Mouse (Mus musculus) leukemia stem cell, adult 10-12 weeks (primary cell): ENCODE measurements around the gene Arih2. TPM values are rescaled to one million over a fixed set of nuclear protein-coding genes. Genes with fewer than 3 reads are reported as not detected.

Experiments
- polyA plus RNA-seq: library from polyadenylated mRNA; stranded (reverse); fragments of >175 nt; gene quantifications from 2 replicates; pipeline ENCODE4 v1.2.3, GENCODE M21; 2012; ENCODE audit warnings: low replicate concordance

Arih2 gene
- 99.5 and 180 TPM in 2 replicates for polyA plus RNA-seq

GRCm38 (mm10) chr9:108648611-108649560 lies at the start of gene Arih2:
Arih2 (minus strand) TSS chr9:108649386.

GRCm38 (mm10) chr9:108689106-108689505 lies 39.9 kb upstream of the Arih2 start, which contains the start of gene Prkar2a:
Prkar2a (plus strand) TSS chr9:108689314.

GRCm38 (mm10) chr9:108661677-108662612 lies 12.8 kb upstream of the Arih2 start, which contains the start of gene Slc25a20:
Slc25a20 (plus strand) TSS chr9:108662088.

GRCm38 (mm10) chr9:108596998-108597764 lies 52.0 kb downstream of the Arih2 start, which contains the start of gene P4htm:
P4htm (minus strand) TSS chr9:108597667.

GRCm38 (mm10) chr9:108578545-108579343 lies 70.4 kb downstream of the Arih2 start, which contains the start of gene Wdr6:
Wdr6 (minus strand) TSS chr9:108578739.

GRCm38 (mm10) chr9:108569381-108570206 lies 79.6 kb downstream of the Arih2 start, which contains the start of gene Dalrd3:
Dalrd3 (plus strand) TSS chr9:108569886.

GRCm38 (mm10) chr9:108566815-108567776 lies 82.1 kb downstream of the Arih2 start, which contains the start of gene Ndufaf3:
Ndufaf3 (minus strand) TSS chr9:108567434.

GRCm38 (mm10) chr9:108560227-108560841 lies 88.9 kb downstream of the Arih2 start, which contains the start of gene Impdh2:
Impdh2 (plus strand) TSS chr9:108560286.

Other genes with a start within 250 kb of the Arih2 start
- gene Ccdc36, start 220.9 kb downstream of the Arih2 start, polyA plus RNA-seq = 0.08 TPM in 1 of 2 replicates, not detected in the other
- not detected in 2 replicates for gene BC048562, start 212.9 kb downstream of the Arih2 start, polyA plus RNA-seq
- 9.8 and 21.0 TPM in 2 replicates for gene Ccdc71, start 188.9 kb downstream of the Arih2 start, polyA plus RNA-seq
- gene Klhdc8b, start 187.8 kb downstream of the Arih2 start, polyA plus RNA-seq = 52.5 and 54.2 TPM in 2 replicates
- 1.3 and 3.0 TPM in 2 replicates for gene Lamb2, start 169.7 kb downstream of the Arih2 start, polyA plus RNA-seq
- 106 and 149 TPM in 2 replicates for gene Usp19, start 158.8 kb downstream of the Arih2 start, polyA plus RNA-seq
- 32.3 and 117 TPM in 2 replicates for gene Qars, start 141.7 kb downstream of the Arih2 start, polyA plus RNA-seq
- 36.4 and 112 TPM in 2 replicates for gene Qrich1, start 132.6 kb downstream of the Arih2 start, polyA plus RNA-seq
- gene Impdh2, start 89.1 kb downstream of the Arih2 start, polyA plus RNA-seq = 46.8 and 263 TPM in 2 replicates
- gene Ndufaf3, start 82.0 kb downstream of the Arih2 start, polyA plus RNA-seq = 5.1 and 19.2 TPM in 2 replicates
- gene Dalrd3, start 79.5 kb downstream of the Arih2 start, polyA plus RNA-seq = 182 and 245 TPM in 2 replicates
- gene Wdr6, start 70.6 kb downstream of the Arih2 start, polyA plus RNA-seq = 5.5 and 18.8 TPM in 2 replicates
- 1.8 and 2.9 TPM in 2 replicates for gene P4htm, start 51.7 kb downstream of the Arih2 start, polyA plus RNA-seq
- 1.6 and 2.5 TPM in 2 replicates for gene Slc25a20, start 12.7 kb upstream of the Arih2 start, polyA plus RNA-seq
- gene Prkar2a, start 39.9 kb upstream of the Arih2 start, polyA plus RNA-seq = 15.9 and 24.3 TPM in 2 replicates
- 20.1 and 24.8 TPM in 2 replicates for gene Ip6k2, start 134.4 kb upstream of the Arih2 start, polyA plus RNA-seq
- 7.7 and 13.2 TPM in 2 replicates for gene Nckipsd, start 159.0 kb upstream of the Arih2 start, polyA plus RNA-seq
- gene Celsr3, start 176.9 kb upstream of the Arih2 start, polyA plus RNA-seq = 0.09 and 0.69 TPM in 2 replicates
- gene Slc26a6, start 203.9 kb upstream of the Arih2 start, polyA plus RNA-seq = 5.3 and 8.4 TPM in 2 replicates